Mouse (Mus musculus) G1E (cell line): Measurements from ENCODE around the gene Krt42.

ENCODE experiments used
- CTCF ChIP-seq: IDR thresholded peaks from 2 replicates; pipeline ENCODE4 v1.5.1; 2012; ENCODE audit warnings: low read depth, low read length, inconsistent platforms, mixed read lengths
- GATA1 ChIP-seq: IDR thresholded peaks from 2 replicates; pipeline ENCODE4 v1.6.1; 2012; ENCODE audit warnings: borderline replicate concordance, low read length, inconsistent platforms, mixed read lengths
- TAL1 ChIP-seq: conservative IDR thresholded peaks from 2 replicates; pipeline ENCODE4 v1.6.1; 2012; ENCODE audit warnings: low read depth, low read length, inconsistent platforms, mixed read lengths

- no peak for TF ChIP-seq GATA1
- peak; percentile 96 for TF ChIP-seq CTCF
- TF ChIP-seq TAL1 = no peak
These were observed 25.6 kb upstream of the Krt42 start for GRCm38 (mm10) chr11:100295308-100295707.
